15 mouse cellular contexts compared by ENCODE assay signal in the genomic region with DNA sequence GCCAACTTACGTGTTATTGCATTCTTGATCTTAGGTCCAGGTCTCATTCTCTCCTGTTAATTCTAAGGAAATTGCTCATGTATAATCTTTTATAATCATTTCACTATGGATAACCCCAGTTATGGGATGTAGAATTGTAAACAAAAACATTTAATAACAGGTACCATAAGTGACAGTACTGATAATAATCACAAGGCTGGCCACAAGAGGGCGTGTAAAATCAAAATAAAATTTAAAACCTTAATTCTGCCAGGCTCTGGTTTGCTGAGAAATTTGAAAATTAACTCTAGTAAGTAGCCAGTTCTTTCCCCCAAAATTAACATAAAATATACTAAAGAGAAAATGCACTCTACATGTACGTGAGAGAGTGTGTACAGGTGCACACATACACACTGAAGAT. TPM values are rescaled to one million over a fixed set of nuclear protein-coding genes. Genes with fewer than 3 reads are reported as not detected.
DNase-seq lines count a peak whose midpoint lies in the region; ATAC-seq and TF ChIP-seq lines count a peak whose summit lies in the region.
"Had no signal": no experiment of that assay in that cellular context is flagged by ENCODE, and none has a peak within 500 bp of the region (broad histone marks: within the 10 kb centered on the region; RNA-seq: fewer than 3 reads in every experiment).

No protein-coding gene starts in this region.

- CTCF ChIA-PET in Patski (lab: Charles Lee): no interaction called here

- in situ Hi-C loops in Patski (cut with MboI; ENCODE audit: low pct_unique_long_range_greater_than_20kb): no loop called here

- TF ChIP-seq POLR2A in heart, adult 2 months (IDR thresholded peaks at IDR 0.05; ENCODE audit: insufficient read depth, low read depth, low read length): no peak

- H3K9ac ChIP-seq in heart, adult 2 months (ENCODE audit: low read depth, low read length): no peak overlapping the region
- H3K9ac ChIP-seq in liver, postnatal 0 days (replicated peaks): no peak overlapping the region
- H3K9ac ChIP-seq: embryonic facial prominence, embryonic 12.5 days; neural tube, embryonic 15.5 days had no signal

- H3K4me3 ChIP-seq in heart, adult 2 months: no peak overlapping the region
- H3K4me3 ChIP-seq in liver, postnatal 0 days (ENCODE audit: low read depth, low read length): no peak overlapping the region
- H3K4me3 ChIP-seq: embryonic facial prominence, embryonic 12.5 days; neural tube, embryonic 15.5 days had no signal

- DNase-seq in heart, adult 2 months: no peak
- no peak for DNase-seq in heart, adult 11 months
- no peak for DNase-seq in liver, postnatal 0 days
- DNase-seq in liver (no peak), Patski (ENCODE audit: low read depth, low spot score) (no peak)
- DNase-seq in layer of hippocampus, postnatal 10 days (ENCODE audit: low spot score in 2 of 2): peak; percentile 55 to 58
- no peak for DNase-seq in B cell, adult 2 months
- DNase-seq: adrenal gland, postnatal 25 days; gastrocnemius, postnatal 14 days; heart, postnatal 4 days had no signal

- WGBS in heart, adult 2 months: 79% methylated on average over 3 of the region's 3 CpGs
- WGBS in liver, postnatal 0 days (ENCODE audit: insufficient replicate concordance): 73% methylated on average over 3 of the region's 3 CpGs

- TF ChIP-seq CTCF in heart, adult 2 months (IDR thresholded peaks at IDR 0.05): peak; percentile 60
- peak; percentile 28; the same call in 1 of the 2 replicates for TF ChIP-seq CTCF in liver, postnatal 0 days (IDR thresholded peaks at IDR 0.05; ENCODE audit: low read depth)
- peak; percentile 53 for TF ChIP-seq CTCF in Patski (IDR thresholded peaks at IDR 0.05)

- H3K9me3 ChIP-seq in liver, postnatal 0 days (ENCODE audit: low read length): no peaks in the 10 kb centered on the region
- H3K9me3 ChIP-seq: embryonic facial prominence, embryonic 12.5 days; neural tube, embryonic 15.5 days had no signal

- H3K4me2 ChIP-seq in liver, postnatal 0 days (ENCODE audit: low read depth, low read length): no peak overlapping the region
- H3K4me2 ChIP-seq: embryonic facial prominence, embryonic 12.5 days; neural tube, embryonic 15.5 days had no signal

- no peak for ATAC-seq in liver, postnatal 0 days
- no peak for ATAC-seq in Patski
- no peak for ATAC-seq in frontal cortex, adult (ENCODE audit: low TSS enrichment)

- POLR2A ChIA-PET in Patski (lab: Charles Lee): no interaction called here

- H3K4me1 ChIP-seq in heart, adult 2 months (ENCODE audit: control insufficient read depth, insufficient read depth, low read length): no peaks in the 10 kb centered on the region
- H3K4me1 ChIP-seq in liver, postnatal 0 days (ENCODE audit: insufficient read depth): no peaks in the 10 kb centered on the region
- H3K4me1 ChIP-seq: embryonic facial prominence, embryonic 12.5 days; neural tube, embryonic 15.5 days had no signal

- intact Hi-C loops in heart, adult 2 months (cut with DNase I): no loop called here

- TF ChIP-seq EP300 in heart, adult 2 months (IDR thresholded peaks at IDR 0.05; ENCODE audit: insufficient read depth, low read depth, low read length): no peak
- TF ChIP-seq EP300 in liver, postnatal 0 days (IDR thresholded peaks at IDR 0.05; ENCODE audit: low read depth): no peak

- H3K27ac ChIP-seq in heart, adult 2 months: no peak overlapping the region
- H3K27ac ChIP-seq in liver, postnatal 0 days (ENCODE audit: low read depth): no peak overlapping the region
- H3K27ac ChIP-seq: embryonic facial prominence, embryonic 12.5 days; macrophage; neural tube, embryonic 15.5 days had no signal

- no peaks in the 10 kb centered on the region for H3K36me3 ChIP-seq in heart, adult 2 months (ENCODE audit: control insufficient read depth, insufficient read depth, low read length)
- peaks cover 12% of the 10 kb centered on the region for H3K36me3 ChIP-seq in liver, postnatal 0 days (replicated peaks; ENCODE audit: insufficient read depth, low read length)
- H3K36me3 ChIP-seq: embryonic facial prominence, embryonic 12.5 days had no signal

- H3K79me2 ChIP-seq in heart, adult 2 months (replicated peaks; ENCODE audit: control insufficient read depth, insufficient read depth, low read length): no peaks in the 10 kb centered on the region

- H3K27me3 ChIP-seq in heart, adult 2 months (ENCODE audit: control insufficient read depth, insufficient read depth, low read length): no peaks in the 10 kb centered on the region
- H3K27me3 ChIP-seq in liver, postnatal 0 days (ENCODE audit: insufficient read depth, low read length): no peaks in the 10 kb centered on the region
- peaks cover 8% of the 10 kb centered on the region for H3K27me3 ChIP-seq in Patski
- H3K27me3 ChIP-seq: embryonic facial prominence, embryonic 12.5 days; neural tube, embryonic 15.5 days had no signal

RNA-seq across cellular contexts. Expression of gene 3830406C13Rik, which starts 16.7 kb away (rescaled TPM):
- 10 to 100 TPM; 18.1 to 18.6 TPM for total RNA-seq in heart, adult 2 months (2021)
- polyA plus RNA-seq in heart, adult 2 months (2012; rRNA removed): 8.2 and 16.9 TPM in 2 replicates
- polyA plus RNA-seq in liver, postnatal 0 days (2015; fragmentation: Nextera tagmentation; extraction: Ambion mirVana): 20.4 and 21.0 TPM in 2 replicates
- polyA plus RNA-seq in Patski (2021): 37.8 TPM
- total RNA-seq in layer of hippocampus, postnatal 10 days (2021): 10 to 100 TPM; 29.0 to 43.3 TPM

RNA-seq across cellular contexts. Expression of gene Gm49355, which starts 16.9 kb away (rescaled TPM):
- under 1 TPM in 1 of 2 experiments, not detected in 1; 0.07 TPM for total RNA-seq in heart, adult 2 months (2021)
- polyA plus RNA-seq in heart, adult 2 months (2012; rRNA removed): 0.18 and 0.26 TPM in 2 replicates
- 0.16 TPM in 1 of 2 replicates, not detected in the other for polyA plus RNA-seq in liver, postnatal 0 days (2015; fragmentation: Nextera tagmentation; extraction: Ambion mirVana)
- polyA plus RNA-seq in Patski (2021): 0.10 TPM
- not detected for total RNA-seq in layer of hippocampus, postnatal 10 days (2021)
- total RNA-seq: adrenal gland, postnatal 25 days; ES-E14 had no signal

RNA-seq across cellular contexts. Expression of gene Fezf2, which starts 47.3 kb away (rescaled TPM):
- total RNA-seq in heart, adult 2 months (2021): not detected
- polyA plus RNA-seq in heart, adult 2 months (2012; rRNA removed): not detected in 2 replicates
- not detected in 2 replicates for polyA plus RNA-seq in liver, postnatal 0 days (2015; fragmentation: Nextera tagmentation; extraction: Ambion mirVana)
- polyA plus RNA-seq in Patski (2021): not detected
- total RNA-seq in layer of hippocampus, postnatal 10 days (2021): 10 to 100 TPM; 50.1 to 50.7 TPM
- total RNA-seq: adrenal gland, postnatal 25 days; ES-E14; gastrocnemius, postnatal 14 days; heart, postnatal 4 days had no signal
- polyA plus RNA-seq: macrophage; neural tube, embryonic 15.5 days had no signal

Comparison
In these comparisons a context has a peak if more than half of its experiments do, and no peak if none do; other contexts are left out.
1. DNase-seq: peak in layer of hippocampus, postnatal 10 days (2 of 2); none in heart, adult 2 months (0 of 2), heart, adult 11 months (single experiment), liver, postnatal 0 days (single experiment), liver (single experiment), Patski (single experiment) and B cell, adult 2 months (0 of 2).
2. Peak in every context shown above with its lines, with median percentiles within 50 percentile points of each other: CTCF ChIP-seq.